Mouse (Mus musculus) heart, adult 9 months (tissue): ENCODE data around the gene Gm5155.
"Not testable (repeated sequence)": the region's sequence is repeated elsewhere in the genome, so short reads cannot be mapped to it uniquely, and the experiment has no call there.

Experiments used
- DNase-seq, 2 experiments: peaks; one replicate each; pipeline ENCODE4 v3.0.0; 2022; ENCODE audit warnings: low spot score in 2 of 2

Gene Gm5155

GRCm38 (mm10) chr7:17871467-17871866 is at the start of gene Gm5155:
TSS of gene Gm5155 (plus strand) at chr7:17871767.
- no peak for DNase-seq

DNA sequence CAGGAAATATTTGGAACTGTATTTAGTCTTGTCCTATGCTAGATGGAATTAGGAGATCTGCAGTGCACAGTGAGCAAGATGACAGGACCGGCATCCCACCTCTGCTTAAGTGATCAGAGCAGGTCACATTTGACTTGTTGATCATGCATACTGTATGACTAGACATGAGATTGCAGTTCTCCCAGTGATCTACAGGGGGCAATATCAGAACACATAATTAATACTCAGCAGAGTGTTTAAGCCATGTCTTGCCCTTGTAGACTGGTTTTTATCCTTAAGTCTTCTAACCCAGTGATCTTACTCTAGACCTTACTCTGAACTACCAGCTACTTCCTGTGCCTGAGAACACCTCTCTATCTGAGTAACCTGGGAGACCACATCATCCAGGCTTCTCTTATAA is 791 bp upstream of the Gm5155 start:
- DNase-seq = no peak

GRCm38 (mm10) chr7:17895341-17895740 is 23.8 kb downstream of the Gm5155 start:
- not testable (repeated sequence) for DNase-seq

GRCm38 (mm10) chr7:17903146-17903915 is 31.8 kb downstream of the Gm5155 start:
- DNase-seq = no peak
